8 mouse cellular contexts compared by ENCODE assay signal in the genomic region with DNA sequence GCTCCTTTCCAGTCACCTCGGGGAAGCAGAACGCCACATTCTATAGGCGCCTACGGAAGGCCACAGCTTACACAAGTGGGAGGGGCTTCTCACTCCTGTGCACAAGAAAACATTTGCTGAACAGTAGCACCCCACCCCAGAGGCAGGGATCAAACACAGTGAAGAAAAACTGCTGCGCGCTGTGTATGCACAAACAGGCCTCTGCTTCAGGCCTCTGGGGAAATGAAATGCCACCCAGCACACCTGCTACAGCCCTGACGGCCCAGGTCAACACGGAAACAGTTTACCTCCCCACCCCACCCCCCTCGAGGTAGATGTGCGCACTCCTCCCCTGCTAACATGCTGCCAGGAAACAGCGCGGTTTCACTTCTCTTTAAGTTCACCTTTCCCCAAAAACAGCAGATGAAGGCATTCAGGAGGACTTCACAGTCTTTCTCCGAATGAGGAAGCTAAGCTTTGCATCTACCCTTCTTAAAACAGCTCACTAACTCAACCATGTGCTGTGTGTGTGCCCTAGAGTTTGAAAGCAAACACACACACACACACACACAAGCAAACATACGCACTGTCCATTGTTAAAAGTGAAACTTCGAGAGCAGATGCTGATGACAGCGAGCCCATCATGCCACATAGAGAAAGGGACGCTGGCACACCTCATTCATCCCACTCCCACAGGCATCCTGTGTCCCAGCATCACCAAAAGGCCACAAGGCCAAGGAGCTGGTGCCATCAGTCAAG. TPM values are rescaled to one million over a fixed set of nuclear protein-coding genes. Genes with fewer than 3 reads are reported as not detected.
DNase-seq lines count a peak whose midpoint lies in the region; ATAC-seq and TF ChIP-seq lines count a peak whose summit lies in the region.

No protein-coding gene starts in this region.

- 0 out of 2 replicates have a peak overlapping the region, but pooled peaks have one; percentile 28 for H3K9ac ChIP-seq in hindbrain, embryonic 14.5 days

- H3K36me3 ChIP-seq in hindbrain, embryonic 14.5 days (replicated peaks; ENCODE audit: control insufficient read depth, insufficient read depth), result no peaks in the 10 kb centered on the region
- no peaks in the 10 kb centered on the region for H3K36me3 ChIP-seq in macrophage (ENCODE audit: inconsistent target)

- no peak overlapping the region for H3K27ac ChIP-seq in hindbrain, embryonic 14.5 days
- H3K27ac ChIP-seq in macrophage, result peak overlapping the region; percentile 21; the same call in 1 of the 2 replicates
- no peak overlapping the region for H3K27ac ChIP-seq in left cerebral cortex, adult 2 months

- ATAC-seq in hindbrain, embryonic 14.5 days (ENCODE audit: low FRiP score), result no peak

- H3K4me2 ChIP-seq in hindbrain, embryonic 14.5 days (replicated peaks), result no peak overlapping the region

- WGBS in hindbrain, embryonic 14.5 days, result 72% methylated on average over 17 of the region's 17 CpGs
- 10% methylated on average over 17 of the region's 17 CpGs for WGBS in macrophage (ENCODE audit: missing documents)

- intact Hi-C loops in left cerebral cortex, adult 2 months (cut with DNase I), result no loop called here
- intact Hi-C loops in gastrocnemius, postnatal 36 days (cut with DNase I), result no loop called here

- TF ChIP-seq CTCF in left cerebral cortex, adult 2 months (IDR thresholded peaks at IDR 0.05), result no peak

- H3K4me1 ChIP-seq in hindbrain, embryonic 14.5 days (replicated peaks; ENCODE audit: control insufficient read depth, insufficient read depth, low read length), result peaks cover 21% of the 10 kb centered on the region

- DNase-seq in B cell, adult 2 months, result peak; percentile 85 to 91
- peak; percentile 19 for DNase-seq in ES-CJ7 (ENCODE audit: low read depth, low spot score)
- no peak for DNase-seq in hindbrain, embryonic 14.5 days (ENCODE audit: low spot score)
- DNase-seq in thymus, postnatal 4 days, result peak; percentile 71
- DNase-seq in left cerebral cortex, adult 2 months (ENCODE audit: extremely low spot score in 1 of 2, low spot score in 2 of 2), result no peak
- DNase-seq in gastrocnemius, postnatal 36 days, result no peak
- no peak for DNase-seq in right cerebral cortex, postnatal 4 days

- no peaks in the 10 kb centered on the region for H3K27me3 ChIP-seq in hindbrain, embryonic 14.5 days (ENCODE audit: control insufficient read depth, insufficient read depth, low read length)

- H3K9me3 ChIP-seq in hindbrain, embryonic 14.5 days (ENCODE audit: control insufficient read depth, low read length), result no peaks in the 10 kb centered on the region

- peaks cover 100% of the 10 kb centered on the region for H3K79me2 ChIP-seq in macrophage (ENCODE audit: inconsistent target)

- no peak overlapping the region for H3K4me3 ChIP-seq in hindbrain, embryonic 14.5 days (replicated peaks; ENCODE audit: low read length)
- H3K4me3 ChIP-seq in macrophage (ENCODE audit: inconsistent target), result no peak overlapping the region
- no peak overlapping the region for H3K4me3 ChIP-seq in left cerebral cortex, adult 2 months

RNA-seq across cellular contexts. Expression of a gene that starts 13.7 kb away (rescaled TPM):
- 22.5 and 23.1 TPM in 2 replicates for polyA plus RNA-seq in hindbrain, embryonic 14.5 days (2014; fragmentation: Nextera tagmentation; extraction: Ambion mirVana)
- 100 to 1,000 TPM in 1 of 26 experiments, 10 to 100 TPM in 25; 41.8 to 107 (median 67.7) TPM for total RNA-seq in macrophage (2018; cell fraction: chromatin; rRNA removed)
- 10 to 100 TPM; 48.2 to 77.8 (median 57.2) TPM for total RNA-seq in macrophage (2018; cell fraction: cytosol; rRNA removed)
- 10 to 100 TPM; 35.1 to 89.9 (median 60.8) TPM for total RNA-seq in macrophage (2018; cell fraction: nucleus; rRNA removed)
- 56.6 to 88.8 TPM (median 62.9 TPM) in 3 replicates for polyA plus RNA-seq in macrophage (2018)
- total RNA-seq in left cerebral cortex, adult 2 months (2021), result 10 to 100 TPM; 67.8 to 74.2 TPM
- 10 to 100 TPM; 26.1 to 28.9 TPM for total RNA-seq in gastrocnemius, postnatal 36 days (2021)

Comparison
In these comparisons a context has a peak if more than half of its experiments do, and no peak if none do; other contexts are left out.
1. DNase-seq: peak in B cell, adult 2 months (2 of 2), ES-CJ7 (single experiment) and thymus, postnatal 4 days (single experiment); none in hindbrain, embryonic 14.5 days (single experiment), left cerebral cortex, adult 2 months (0 of 2), gastrocnemius, postnatal 36 days (0 of 2) and right cerebral cortex, postnatal 4 days (single experiment).